Mouse (Mus musculus): ENCODE results near the gene Erich3. TPM values are rescaled to one million over a fixed set of nuclear protein-coding genes. Genes with fewer than 3 reads are reported as not detected.

The Erich3 gene
- polyA plus RNA-seq, 1 experiment from 2014 or later, result 0.69 TPM

DNA sequence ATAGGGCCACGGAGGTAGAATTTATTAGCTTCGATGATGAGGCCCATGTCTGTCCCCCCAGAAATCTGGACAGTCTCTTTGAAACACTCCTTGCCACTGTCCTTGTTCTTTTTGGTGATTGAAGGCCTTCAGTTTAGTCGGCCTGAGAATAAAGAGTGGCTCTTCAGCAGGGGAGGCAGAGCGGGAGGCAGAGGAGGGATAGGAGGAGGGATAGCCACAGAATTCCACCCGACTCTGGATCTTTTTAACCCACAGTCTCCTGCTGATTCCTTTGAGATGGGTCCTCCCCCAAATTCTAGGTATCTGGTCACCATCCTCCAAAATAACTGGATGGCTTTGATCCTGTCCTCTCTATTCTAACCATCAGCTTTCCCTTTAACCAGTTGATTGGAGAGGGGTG is 10.2 kb upstream of the Erich3 start:
- no peaks in the 10 kb centered on the region for H3K9me3 ChIP-seq (ENCODE audit: low read length)
- H3K27me3 ChIP-seq (replicated peaks; ENCODE audit: insufficient read depth, low read length), result 0 out of 2 replicates have a peak, but pooled peaks cover 4% of the 10 kb centered on the region
- no peak overlapping the region for H3K4me2 ChIP-seq (replicated peaks; ENCODE audit: low read depth, low read length)
- ATAC-seq, result no peak
- no peaks in the 10 kb centered on the region for H3K4me1 ChIP-seq (ENCODE audit: insufficient read depth, low read depth, low read length)
- no peak for DNase-seq (ENCODE audit: low spot score)
- no peak overlapping the region for H3K9ac ChIP-seq (replicated peaks; ENCODE audit: low read depth)
- H3K4me3 ChIP-seq (ENCODE audit: low read depth, low read length), result no peak overlapping the region
- WGBS, result 59% methylated on average over 5 of the region's 5 CpGs
- no peak overlapping the region for H3K27ac ChIP-seq (ENCODE audit: low read length)
- TF ChIP-seq EP300 (IDR thresholded peaks at IDR 0.05), result no peak
- no peak for TF ChIP-seq CTCF (IDR thresholded peaks at IDR 0.05)
- no peaks in the 10 kb centered on the region for H3K36me3 ChIP-seq (ENCODE audit: insufficient read depth, low read length)

DNA sequence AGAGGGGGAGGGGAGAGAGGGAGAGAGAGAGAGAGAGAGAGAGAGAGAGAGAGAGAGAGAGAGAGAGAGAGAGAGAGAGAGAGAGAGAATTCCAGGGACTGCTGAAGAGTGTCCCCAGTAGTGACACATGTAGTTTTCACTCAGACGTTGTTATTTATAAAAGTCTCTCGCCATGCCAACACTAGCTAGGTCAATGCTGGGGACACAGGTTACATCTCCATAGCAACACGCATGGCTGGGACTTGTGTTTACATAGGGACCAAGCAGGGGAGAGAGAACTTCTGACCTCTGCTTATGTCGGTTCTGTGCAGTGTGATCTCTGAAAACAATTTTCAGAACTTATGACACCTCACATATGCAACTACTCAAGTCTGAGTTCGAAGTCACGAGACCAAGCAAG is 9.4 kb upstream of the Erich3 start:
- DNase-seq (ENCODE audit: low spot score) (no peak), ATAC-seq (no peak; the same call in 1 of the 2 replicates)
- H3K9ac ChIP-seq (replicated peaks; ENCODE audit: low read depth), result no peak overlapping the region
- H3K4me1 ChIP-seq (ENCODE audit: insufficient read depth, low read depth, low read length), result no peaks in the 10 kb centered on the region
- WGBS, result 25% methylated on average over 6 of the region's 6 CpGs
- TF ChIP-seq CTCF (IDR thresholded peaks at IDR 0.05) (no peak), EP300 (IDR thresholded peaks at IDR 0.05) (no peak)
- 0 out of 2 replicates have a peak, but pooled peaks cover 4% of the 10 kb centered on the region for H3K27me3 ChIP-seq (replicated peaks; ENCODE audit: insufficient read depth, low read length)
- H3K4me2 ChIP-seq (replicated peaks; ENCODE audit: low read depth, low read length), result no peak overlapping the region
- no peaks in the 10 kb centered on the region for H3K36me3 ChIP-seq (ENCODE audit: insufficient read depth, low read length)
- no peak overlapping the region for H3K27ac ChIP-seq (ENCODE audit: low read length)
- H3K4me3 ChIP-seq (ENCODE audit: low read depth, low read length), result no peak overlapping the region
- H3K9me3 ChIP-seq (ENCODE audit: low read length), result no peaks in the 10 kb centered on the region

DNA sequence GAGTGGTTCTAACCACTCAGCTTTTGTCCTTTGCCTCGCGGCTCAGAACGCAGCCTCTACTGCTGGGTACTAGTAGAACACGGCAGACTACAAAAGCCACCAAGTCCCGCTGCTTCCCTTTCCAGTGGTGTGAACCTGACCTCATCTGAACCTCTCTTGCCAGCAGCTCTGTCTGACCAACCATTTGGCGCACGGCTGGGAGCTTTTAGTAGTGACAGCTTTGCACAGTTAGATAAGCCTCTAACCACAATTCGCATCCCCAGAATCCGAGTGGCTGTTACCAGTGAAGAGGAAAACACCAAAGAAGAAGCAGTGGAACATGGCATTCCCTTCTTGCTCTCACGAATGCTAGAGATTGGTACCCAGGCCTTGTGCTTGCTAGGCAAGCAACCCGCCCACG is 8.8 kb upstream of the Erich3 start:
- Histone ChIP-seq H3K4me3 (ENCODE audit: low read depth, low read length) (no peak overlapping the region), H3K27me3 (replicated peaks; ENCODE audit: insufficient read depth, low read length) (0 out of 2 replicates have a peak, but pooled peaks cover 4% of the 10 kb centered on the region), H3K36me3 (ENCODE audit: insufficient read depth, low read length) (no peaks in the 10 kb centered on the region), H3K9ac (replicated peaks; ENCODE audit: low read depth) (no peak overlapping the region), H3K9me3 (ENCODE audit: low read length) (no peaks in the 10 kb centered on the region), H3K4me2 (replicated peaks; ENCODE audit: low read depth, low read length) (no peak overlapping the region), H3K4me1 (ENCODE audit: insufficient read depth, low read depth, low read length) (no peaks in the 10 kb centered on the region), H3K27ac (ENCODE audit: low read length) (no peak overlapping the region)
- DNase-seq (ENCODE audit: low spot score) (no peak), ATAC-seq (no peak)
- WGBS, result 51% methylated on average over 12 of the region's 12 CpGs
- TF ChIP-seq EP300 (IDR thresholded peaks at IDR 0.05), result no peak
- no peak for TF ChIP-seq CTCF (IDR thresholded peaks at IDR 0.05)

DNA sequence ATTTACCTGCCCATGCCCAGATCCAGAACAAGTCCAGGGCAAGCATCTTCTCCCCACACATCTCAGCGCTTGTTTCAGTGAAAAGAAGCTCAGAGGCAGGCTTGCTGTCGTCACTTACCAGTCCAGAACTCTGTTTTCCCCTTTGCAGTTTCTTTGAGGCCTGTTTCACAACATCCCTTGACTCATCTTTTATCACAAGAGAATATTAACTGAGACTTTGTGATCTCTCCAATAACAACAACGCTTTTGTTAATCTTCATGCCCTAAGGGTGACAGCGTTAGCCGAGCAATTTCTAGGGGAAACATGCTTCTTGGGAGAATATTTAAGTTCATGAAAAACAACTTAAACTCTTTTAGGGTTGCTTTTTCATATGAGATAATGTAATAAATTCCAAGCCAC is 7.9 kb upstream of the Erich3 start:
- H3K4me3 ChIP-seq (ENCODE audit: low read depth, low read length), result no peak overlapping the region
- H3K36me3 ChIP-seq (ENCODE audit: insufficient read depth, low read length), result no peaks in the 10 kb centered on the region
- TF ChIP-seq CTCF (IDR thresholded peaks at IDR 0.05), result no peak
- no peak for TF ChIP-seq EP300 (IDR thresholded peaks at IDR 0.05)
- H3K9ac ChIP-seq (replicated peaks; ENCODE audit: low read depth), result no peak overlapping the region
- no peak overlapping the region for H3K4me2 ChIP-seq (replicated peaks; ENCODE audit: low read depth, low read length)
- 76% methylated on average over 5 of the region's 5 CpGs for WGBS
- H3K4me1 ChIP-seq (ENCODE audit: insufficient read depth, low read depth, low read length), result no peaks in the 10 kb centered on the region
- no peak for ATAC-seq
- no peak overlapping the region for H3K27ac ChIP-seq (ENCODE audit: low read length)
- 0 out of 2 replicates have a peak, but pooled peaks cover 4% of the 10 kb centered on the region for H3K27me3 ChIP-seq (replicated peaks; ENCODE audit: insufficient read depth, low read length)
- H3K9me3 ChIP-seq (ENCODE audit: low read length), result no peaks in the 10 kb centered on the region
- no peak for DNase-seq (ENCODE audit: low spot score)

DNA sequence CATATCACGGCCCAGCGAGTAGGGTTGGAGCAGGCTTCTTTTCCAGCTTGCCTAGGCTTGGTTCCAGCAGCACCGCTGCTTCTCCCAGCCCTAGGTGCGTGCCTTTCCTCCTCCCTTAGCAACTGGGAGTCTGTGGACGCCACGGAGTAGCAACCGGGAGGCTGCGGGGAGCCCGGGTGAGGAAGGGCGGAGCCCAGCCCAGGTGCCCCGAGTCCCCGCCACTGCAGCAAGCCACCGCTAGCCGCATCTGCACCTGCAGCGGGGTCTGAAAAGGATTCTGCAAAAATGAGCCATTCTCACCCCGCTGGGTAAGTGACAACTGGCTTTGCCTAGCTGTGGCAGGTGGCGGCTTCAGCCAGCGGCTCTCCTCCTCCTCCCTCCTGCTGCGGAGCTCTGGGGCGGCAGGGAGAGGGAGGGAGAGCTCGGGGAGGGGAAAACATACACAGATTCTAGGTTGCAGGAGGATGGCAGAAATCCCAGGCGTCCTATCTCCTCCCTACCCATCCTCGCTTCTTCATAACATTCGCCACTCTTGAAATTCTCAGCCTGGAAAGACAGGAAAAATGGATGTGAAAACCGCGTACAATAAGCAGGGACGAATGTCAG is 420 bp downstream of the Erich3 start:
- no peak for TF ChIP-seq EP300 (IDR thresholded peaks at IDR 0.05)
- no peak for TF ChIP-seq CTCF (IDR thresholded peaks at IDR 0.05)
- Histone ChIP-seq H3K36me3 (ENCODE audit: insufficient read depth, low read length) (no peaks in the 10 kb centered on the region), H3K4me2 (replicated peaks; ENCODE audit: low read depth, low read length) (peak overlapping the region; percentile 27; the same call in 1 of the 2 replicates), H3K4me3 (ENCODE audit: low read depth, low read length) (no peak overlapping the region), H3K27ac (ENCODE audit: low read length) (no peak overlapping the region), H3K9me3 (ENCODE audit: low read length) (no peaks in the 10 kb centered on the region), H3K27me3 (replicated peaks; ENCODE audit: insufficient read depth, low read length) (0 out of 2 replicates have a peak, but pooled peaks cover 17% of the 10 kb centered on the region), H3K4me1 (ENCODE audit: insufficient read depth, low read depth, low read length) (no peaks in the 10 kb centered on the region), H3K9ac (replicated peaks; ENCODE audit: low read depth) (no peak overlapping the region)
- ATAC-seq, result peak; percentile 74
- 3% methylated on average over 22 of the region's 27 CpGs for WGBS
- DNase-seq (ENCODE audit: low spot score), result peak; percentile 14

DNA sequence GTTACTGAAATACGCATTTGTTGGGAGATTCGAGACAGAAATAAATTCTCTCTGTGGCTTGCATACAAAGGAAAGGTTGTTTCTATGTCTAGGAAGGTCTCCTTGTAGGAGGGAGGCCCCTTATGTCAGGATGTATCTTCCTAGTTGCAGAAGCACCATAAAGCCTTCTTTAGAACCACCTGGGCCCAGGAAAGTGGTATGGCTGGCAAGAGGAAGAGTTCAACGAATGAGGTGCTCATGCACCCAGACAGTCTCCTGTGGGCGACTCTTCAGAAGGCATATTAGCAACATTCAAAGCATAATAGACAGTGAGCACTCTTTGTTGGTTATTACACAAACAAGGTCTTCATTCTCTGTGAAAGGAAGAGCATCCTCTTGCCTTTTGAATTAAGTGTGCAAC is 977 bp downstream of the Erich3 start:
- DNase-seq (ENCODE audit: low spot score), result no peak
- 41% methylated on average over 4 of the region's 4 CpGs for WGBS
- no peak for ATAC-seq
- H3K4me1 ChIP-seq (ENCODE audit: insufficient read depth, low read depth, low read length), result no peaks in the 10 kb centered on the region
- H3K9me3 ChIP-seq (ENCODE audit: low read length), result no peaks in the 10 kb centered on the region
- no peak overlapping the region for H3K4me2 ChIP-seq (replicated peaks; ENCODE audit: low read depth, low read length)
- H3K27me3 ChIP-seq (replicated peaks; ENCODE audit: insufficient read depth, low read length), result 0 out of 2 replicates have a peak, but pooled peaks cover 17% of the 10 kb centered on the region
- H3K36me3 ChIP-seq (ENCODE audit: insufficient read depth, low read length), result no peaks in the 10 kb centered on the region
- no peak overlapping the region for H3K27ac ChIP-seq (ENCODE audit: low read length)
- H3K4me3 ChIP-seq (ENCODE audit: low read depth, low read length), result no peak overlapping the region
- TF ChIP-seq EP300 (IDR thresholded peaks at IDR 0.05) (no peak), CTCF (IDR thresholded peaks at IDR 0.05) (no peak)
- H3K9ac ChIP-seq (replicated peaks; ENCODE audit: low read depth), result no peak overlapping the region

All from lung, postnatal 0 days (tissue).